Mouse (Mus musculus): Measurements from ENCODE around the gene Mael. TPM values are rescaled to one million over a fixed set of nuclear protein-coding genes. Genes with fewer than 3 reads are reported as not detected.

Gene Mael
- polyA plus RNA-seq, 1 experiment: not detected

- no peak overlapping the region for H3K27ac ChIP-seq (ENCODE audit: control insufficient read depth, insufficient read depth, low read depth, low read length, poor library complexity)
- no peak for TF ChIP-seq POLR2A (IDR thresholded peaks at IDR 0.05; ENCODE audit: borderline replicate concordance, control insufficient read depth, low read depth, low read length)
- no peak for TF ChIP-seq CTCF (IDR thresholded peaks at IDR 0.05; ENCODE audit: control insufficient read depth, insufficient read depth, low read length)
- H3K4me3 ChIP-seq (replicated peaks; ENCODE audit: control insufficient read depth, low read depth, low read length): no peak overlapping the region
- WGBS: 78% methylated on average over 7 of the region's 7 CpGs
- H3K4me1 ChIP-seq (ENCODE audit: control insufficient read depth, insufficient read depth, low read length): no peaks in the 10 kb centered on the region
Measured at GRCm38 (mm10) chr1:166169713-166170112, 68.8 kb downstream of the Mael start.

GRCm38 (mm10) chr1:166168017-166168416 lies 70.5 kb downstream of the Mael start:
- TF ChIP-seq CTCF (IDR thresholded peaks at IDR 0.05; ENCODE audit: control insufficient read depth, insufficient read depth, low read length) (no peak), POLR2A (IDR thresholded peaks at IDR 0.05; ENCODE audit: borderline replicate concordance, control insufficient read depth, low read depth, low read length) (no peak)
- Histone ChIP-seq H3K4me1 (ENCODE audit: control insufficient read depth, insufficient read depth, low read length) (no peaks in the 10 kb centered on the region), H3K27ac (ENCODE audit: control insufficient read depth, insufficient read depth, low read depth, low read length, poor library complexity) (no peak overlapping the region), H3K4me3 (replicated peaks; ENCODE audit: control insufficient read depth, low read depth, low read length) (no peak overlapping the region)
- WGBS: 82% methylated on average over 7 of the region's 7 CpGs

GRCm38 (mm10) chr1:166167405-166167804 lies 71.1 kb downstream of the Mael start:
- Histone ChIP-seq H3K4me3 (replicated peaks; ENCODE audit: control insufficient read depth, low read depth, low read length) (no peak overlapping the region), H3K27ac (ENCODE audit: control insufficient read depth, insufficient read depth, low read depth, low read length, poor library complexity) (no peak overlapping the region), H3K4me1 (ENCODE audit: control insufficient read depth, insufficient read depth, low read length) (no peaks in the 10 kb centered on the region)
- no peak for TF ChIP-seq CTCF (IDR thresholded peaks at IDR 0.05; ENCODE audit: control insufficient read depth, insufficient read depth, low read length)
- no peak for TF ChIP-seq POLR2A (IDR thresholded peaks at IDR 0.05; ENCODE audit: borderline replicate concordance, control insufficient read depth, low read depth, low read length)
- WGBS: 73% methylated on average over 4 of the region's 4 CpGs

GRCm38 (mm10) chr1:166165159-166165558 lies 73.4 kb downstream of the Mael start:
- Histone ChIP-seq H3K4me1 (ENCODE audit: control insufficient read depth, insufficient read depth, low read length) (no peaks in the 10 kb centered on the region), H3K27ac (ENCODE audit: control insufficient read depth, insufficient read depth, low read depth, low read length, poor library complexity) (no peak overlapping the region), H3K4me3 (replicated peaks; ENCODE audit: control insufficient read depth, low read depth, low read length) (no peak overlapping the region)
- TF ChIP-seq CTCF (IDR thresholded peaks at IDR 0.05; ENCODE audit: control insufficient read depth, insufficient read depth, low read length): no peak
- TF ChIP-seq POLR2A (IDR thresholded peaks at IDR 0.05; ENCODE audit: borderline replicate concordance, control insufficient read depth, low read depth, low read length): no peak
- 93% methylated on average over 9 of the region's 9 CpGs for WGBS

- WGBS: 85% methylated on average over 14 of the region's 14 CpGs
- TF ChIP-seq CTCF (IDR thresholded peaks at IDR 0.05; ENCODE audit: control insufficient read depth, insufficient read depth, low read length): no peak
- TF ChIP-seq POLR2A (IDR thresholded peaks at IDR 0.05; ENCODE audit: borderline replicate concordance, control insufficient read depth, low read depth, low read length): no peak
Measured at GRCm38 (mm10) chr1:166164580-166164979, 74.0 kb downstream of the Mael start.

GRCm38 (mm10) chr1:166160569-166161445 lies 77.7 kb downstream of the Mael start:
- H3K4me3 ChIP-seq (replicated peaks; ENCODE audit: control insufficient read depth, low read depth, low read length): no peak overlapping the region
- 13% methylated on average over 24 of the region's 24 CpGs for WGBS
- H3K27ac ChIP-seq (ENCODE audit: control insufficient read depth, insufficient read depth, low read depth, low read length, poor library complexity): no peak overlapping the region
- H3K4me1 ChIP-seq (ENCODE audit: control insufficient read depth, insufficient read depth, low read length): no peaks in the 10 kb centered on the region
- TF ChIP-seq POLR2A (IDR thresholded peaks at IDR 0.05; ENCODE audit: borderline replicate concordance, control insufficient read depth, low read depth, low read length) (no peak), CTCF (IDR thresholded peaks at IDR 0.05; ENCODE audit: control insufficient read depth, insufficient read depth, low read length) (peak; percentile 75)

More at GRCm38 (mm10) chr1:166164580-166164979, 74.0 kb downstream of the Mael start:
- H3K27ac ChIP-seq (ENCODE audit: control insufficient read depth, insufficient read depth, low read depth, low read length, poor library complexity): no peak overlapping the region
- H3K4me1 ChIP-seq (ENCODE audit: control insufficient read depth, insufficient read depth, low read length): no peaks in the 10 kb centered on the region
- no peak overlapping the region for H3K4me3 ChIP-seq (replicated peaks; ENCODE audit: control insufficient read depth, low read depth, low read length)

GRCm38 (mm10) chr1:166160111-166160510 lies 78.4 kb downstream of the Mael start:
- H3K27ac ChIP-seq (ENCODE audit: control insufficient read depth, insufficient read depth, low read depth, low read length, poor library complexity): no peak overlapping the region
- no peak overlapping the region for H3K4me3 ChIP-seq (replicated peaks; ENCODE audit: control insufficient read depth, low read depth, low read length)
- WGBS: 50% methylated on average over 5 of the region's 5 CpGs
- TF ChIP-seq POLR2A (IDR thresholded peaks at IDR 0.05; ENCODE audit: borderline replicate concordance, control insufficient read depth, low read depth, low read length): no peak
- no peak for TF ChIP-seq CTCF (IDR thresholded peaks at IDR 0.05; ENCODE audit: control insufficient read depth, insufficient read depth, low read length)
- H3K4me1 ChIP-seq (ENCODE audit: control insufficient read depth, insufficient read depth, low read length): no peaks in the 10 kb centered on the region

- TF ChIP-seq CTCF (IDR thresholded peaks at IDR 0.05; ENCODE audit: control insufficient read depth, insufficient read depth, low read length) (no peak), POLR2A (IDR thresholded peaks at IDR 0.05; ENCODE audit: borderline replicate concordance, control insufficient read depth, low read depth, low read length) (no peak)
- Histone ChIP-seq H3K4me3 (replicated peaks; ENCODE audit: control insufficient read depth, low read depth, low read length) (no peak overlapping the region), H3K4me1 (ENCODE audit: control insufficient read depth, insufficient read depth, low read length) (no peaks in the 10 kb centered on the region), H3K27ac (ENCODE audit: control insufficient read depth, insufficient read depth, low read depth, low read length, poor library complexity) (no peak overlapping the region)
- 50% methylated on average over 9 of the region's 9 CpGs for WGBS
Measured at GRCm38 (mm10) chr1:166158664-166159063, 79.9 kb downstream of the Mael start.

Measured in bone marrow, adult 2 months (tissue).